In the genomic region with DNA sequence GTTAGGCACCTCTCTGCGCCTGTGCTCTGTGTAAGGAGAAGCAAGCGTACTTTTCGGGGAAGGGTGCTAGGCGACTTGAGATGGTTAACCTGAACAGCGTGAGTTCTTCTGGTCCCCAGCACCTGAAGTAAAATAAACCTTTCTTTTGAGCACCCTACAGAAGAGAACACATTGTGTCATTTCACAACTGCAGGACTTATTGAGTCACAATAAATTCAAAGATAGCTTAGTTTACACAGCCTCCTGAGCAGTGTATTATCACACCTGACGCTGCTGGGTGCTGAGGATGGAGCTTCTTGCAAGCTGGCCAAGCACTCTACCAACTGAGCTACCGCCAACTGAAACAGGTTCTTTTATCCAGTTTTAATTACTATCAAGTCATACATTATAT, we compare ENCODE assay signal across 8 mouse cellular contexts. TPM values are rescaled to one million over a fixed set of nuclear protein-coding genes. Genes with fewer than 3 reads are reported as not detected.
DNase-seq lines count a peak whose midpoint lies in the region; ATAC-seq and TF ChIP-seq lines count a peak whose summit lies in the region.

No protein-coding gene starts in this region.

- peaks cover 5% of the 10 kb centered on the region; the same call in 1 of the 2 replicates for H3K36me3 ChIP-seq in spleen, adult 2 months (ENCODE audit: control insufficient read depth, insufficient read depth, low read length)
- peaks cover 28% of the 10 kb centered on the region for H3K36me3 ChIP-seq in liver, embryonic 12.5 days

- no peaks in the 10 kb centered on the region for H3K27me3 ChIP-seq in cerebellum, adult 2 months (ENCODE audit: control insufficient read depth, insufficient read depth, low read length)
- H3K27me3 ChIP-seq in spleen, adult 2 months (ENCODE audit: control insufficient read depth, insufficient read depth, low read length), result no peaks in the 10 kb centered on the region
- no peaks in the 10 kb centered on the region for H3K27me3 ChIP-seq in liver, embryonic 12.5 days (replicated peaks)

- peaks cover 2% of the 10 kb centered on the region; the same call in 1 of the 2 replicates for H3K4me1 ChIP-seq in cerebellum, adult 2 months (ENCODE audit: control insufficient read depth, insufficient read depth, low read length)
- peaks cover 4% of the 10 kb centered on the region; the same call in 1 of the 2 replicates for H3K4me1 ChIP-seq in spleen, adult 2 months (ENCODE audit: control insufficient read depth, insufficient read depth, insufficient read length)
- peaks cover 22% of the 10 kb centered on the region for H3K4me1 ChIP-seq in liver, embryonic 12.5 days

- H3K9ac ChIP-seq in liver, embryonic 12.5 days, result peak overlapping the region; percentile 92

- H3K27ac ChIP-seq in cerebellum, adult 2 months (ENCODE audit: insufficient read depth, low read length), result peak overlapping the region; percentile 40
- peak overlapping the region; percentile 46; the same call in 1 of the 2 replicates for H3K27ac ChIP-seq in spleen, adult 2 months (ENCODE audit: insufficient read depth, low read length)
- peak overlapping the region; percentile 78 for H3K27ac ChIP-seq in liver, embryonic 12.5 days

- ATAC-seq in liver, embryonic 12.5 days, result peak; percentile 33; the same call in 1 of the 2 replicates
- no peak for ATAC-seq in monocyte, adult 5-6 weeks (replicated peaks; ENCODE audit: insufficient number of reproducible peaks, low FRiP score, low TSS enrichment, poor library complexity, severe bottlenecking)

- H3K9me3 ChIP-seq in liver, embryonic 12.5 days (replicated peaks), result peaks cover 1% of the 10 kb centered on the region; the same call in 1 of the 2 replicates

- TF ChIP-seq CTCF in cerebellum, adult 2 months (IDR thresholded peaks at IDR 0.05; ENCODE audit: borderline replicate concordance, insufficient read depth, low read depth, low read length), result no peak
- no peak for TF ChIP-seq CTCF in spleen, adult 2 months (IDR thresholded peaks at IDR 0.05; ENCODE audit: extremely low read depth, insufficient read depth, insufficient read length, insufficient replicate concordance)

- no peak for DNase-seq in cerebellum, adult 2 months
- no peak for DNase-seq in cerebellum, adult 8-10 months
- no peak for DNase-seq in spleen, adult 2 months (ENCODE audit: low read depth in 1 of 2, low spot score in 2 of 2)
- no peak for DNase-seq in spleen, adult 12 weeks (ENCODE audit: low spot score)
- no peak for DNase-seq in adrenal gland, postnatal 14 days
- DNase-seq in embryo, embryonic 10.5 days (ENCODE audit: low spot score), result no peak

- WGBS in cerebellum, adult 2 months, result 19% methylated on average over 7 of the region's 7 CpGs
- 36% methylated on average over 7 of the region's 7 CpGs for WGBS in spleen, adult 2 months
- 28% methylated on average over 7 of the region's 7 CpGs for WGBS in liver, embryonic 12.5 days (ENCODE audit: insufficient replicate concordance)

- no peak for TF ChIP-seq POLR2A in cerebellum, adult 2 months (IDR thresholded peaks at IDR 0.05; ENCODE audit: borderline replicate concordance, insufficient read depth, low read length)
- TF ChIP-seq POLR2A in spleen, adult 2 months (IDR thresholded peaks at IDR 0.05; ENCODE audit: low read depth, low read length), result no peak

- peak overlapping the region; percentile 93 for H3K4me2 ChIP-seq in liver, embryonic 12.5 days

- peak overlapping the region; percentile 46 for H3K4me3 ChIP-seq in cerebellum, adult 2 months (replicated peaks; ENCODE audit: insufficient read depth, low read depth, low read length)
- peak overlapping the region; percentile 35 for H3K4me3 ChIP-seq in spleen, adult 2 months (ENCODE audit: extremely low read depth, insufficient read depth, insufficient read length)
- H3K4me3 ChIP-seq in liver, embryonic 12.5 days, result peak overlapping the region; percentile 95

RNA-seq across cellular contexts. Expression of a gene that starts 0.4 kb away (rescaled TPM):
- polyA plus RNA-seq in cerebellum, adult 2 months (2012; rRNA removed), result 185 and 188 TPM in 2 replicates
- 45.7 and 54.5 TPM in 2 replicates for polyA plus RNA-seq in spleen, adult 2 months (2012; rRNA removed)
- 45.6 and 46.4 TPM in 2 replicates for polyA plus RNA-seq in liver, embryonic 12.5 days (2016; fragmentation: Nextera tagmentation; extraction: Ambion mirVana)
- 87.9 and 88.6 TPM in 2 replicates for total RNA-seq in adrenal gland, postnatal 14 days (2021)
- 21.0 to 35.8 TPM (median 33.1 TPM) in 3 replicates for total RNA-seq in monocyte, adult 5-6 weeks (2017)

RNA-seq across cellular contexts. Expression of a gene that starts 7.5 kb away (rescaled TPM):
- polyA plus RNA-seq in cerebellum, adult 2 months (2012; rRNA removed), result 48.5 and 49.4 TPM in 2 replicates
- 17.4 and 19.5 TPM in 2 replicates for polyA plus RNA-seq in spleen, adult 2 months (2012; rRNA removed)
- polyA plus RNA-seq in liver, embryonic 12.5 days (2016; fragmentation: Nextera tagmentation; extraction: Ambion mirVana), result 94.9 and 98.2 TPM in 2 replicates
- 50.1 and 50.7 TPM in 2 replicates for total RNA-seq in adrenal gland, postnatal 14 days (2021)
- total RNA-seq in monocyte, adult 5-6 weeks (2017), result 8.9 to 37.0 TPM (median 20.5 TPM) in 3 replicates

RNA-seq across cellular contexts. Expression of a gene that starts 16.3 kb away (rescaled TPM):
- 232 and 235 TPM in 2 replicates for polyA plus RNA-seq in cerebellum, adult 2 months (2012; rRNA removed)
- polyA plus RNA-seq in spleen, adult 2 months (2012; rRNA removed), result 63.4 and 64.6 TPM in 2 replicates
- 119 and 123 TPM in 2 replicates for polyA plus RNA-seq in liver, embryonic 12.5 days (2016; fragmentation: Nextera tagmentation; extraction: Ambion mirVana)
- total RNA-seq in adrenal gland, postnatal 14 days (2021), result 914 and 944 TPM in 2 replicates
- 81.0 to 137 TPM (median 90.9 TPM) in 3 replicates for total RNA-seq in monocyte, adult 5-6 weeks (2017)

RNA-seq across cellular contexts. Expression of a gene that starts 45.1 kb away (rescaled TPM):
- polyA plus RNA-seq in cerebellum, adult 2 months (2012; rRNA removed), result 1.2 and 1.3 TPM in 2 replicates
- 0.19 and 0.21 TPM in 2 replicates for polyA plus RNA-seq in spleen, adult 2 months (2012; rRNA removed)
- 0.17 and 0.21 TPM in 2 replicates for polyA plus RNA-seq in liver, embryonic 12.5 days (2016; fragmentation: Nextera tagmentation; extraction: Ambion mirVana)
- total RNA-seq in adrenal gland, postnatal 14 days (2021), result not detected in 2 replicates
- not detected in 3 replicates for total RNA-seq in monocyte, adult 5-6 weeks (2017)

Comparison
In these comparisons a context has a peak if more than half of its experiments do, and no peak if none do; other contexts are left out.
1. H3K4me3 ChIP-seq: peak in every context shown above with its lines; median percentile 95 in liver, embryonic 12.5 days; 46 in cerebellum, adult 2 months; 35 in spleen, adult 2 months.